Mouse (Mus musculus): ENCODE results near the gene Chrnd.

DNA sequence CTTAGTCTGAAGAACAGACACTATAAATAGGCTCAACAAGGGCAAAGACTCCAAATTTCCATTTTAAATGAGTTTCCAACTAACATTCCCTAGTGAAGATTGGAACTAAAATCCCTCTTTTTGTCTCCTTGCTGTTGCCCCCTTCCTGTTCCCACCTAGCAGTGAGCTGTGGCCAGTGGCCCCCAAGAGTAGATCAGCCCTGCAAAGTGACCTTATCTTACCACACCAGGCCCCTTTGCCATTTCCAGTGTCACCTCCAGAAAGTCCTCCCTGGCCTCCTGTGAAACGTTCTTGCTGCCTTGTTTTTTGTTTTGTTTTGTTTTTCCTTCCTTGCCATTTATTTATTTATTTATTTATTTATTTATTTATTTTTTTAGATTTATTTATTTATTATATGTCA is 55.0 kb downstream of the Chrnd start:
- TF ChIP-seq CTCF (IDR thresholded peaks at IDR 0.05; ENCODE audit: low read depth, low read length): no peak
- TF ChIP-seq GATA2 (IDR thresholded peaks at IDR 0.05; ENCODE audit: borderline replicate concordance, low read depth, low read length): no peak
- no peak for TF ChIP-seq GATA1 (IDR thresholded peaks at IDR 0.05; ENCODE audit: borderline replicate concordance, low read length)

Data from G1E (cell line).